Mouse (Mus musculus) layer of hippocampus, postnatal 10 days (tissue): Measurements from ENCODE around the gene Casc4. TPM values are rescaled to one million over a fixed set of nuclear protein-coding genes. Genes with fewer than 3 reads are reported as not detected.
"Not testable (repeated sequence)": the region's sequence is repeated elsewhere in the genome, so short reads cannot be mapped to it uniquely, and the experiment has no call there.

Experiments
- DNase-seq, 2 experiments: peaks; one replicate each; pipeline ENCODE4 v3.0.0; 2021; ENCODE audit warnings: low spot score in 2 of 2
- total RNA-seq, 2 experiments: library from RNA; stranded (reverse); gene quantifications; 2 replicates each; pipeline ENCODE4 v1.2.3; 2021

Casc4 gene
- total RNA-seq, 2 experiments from 2014 or later, result 132 to 156 TPM

DNA sequence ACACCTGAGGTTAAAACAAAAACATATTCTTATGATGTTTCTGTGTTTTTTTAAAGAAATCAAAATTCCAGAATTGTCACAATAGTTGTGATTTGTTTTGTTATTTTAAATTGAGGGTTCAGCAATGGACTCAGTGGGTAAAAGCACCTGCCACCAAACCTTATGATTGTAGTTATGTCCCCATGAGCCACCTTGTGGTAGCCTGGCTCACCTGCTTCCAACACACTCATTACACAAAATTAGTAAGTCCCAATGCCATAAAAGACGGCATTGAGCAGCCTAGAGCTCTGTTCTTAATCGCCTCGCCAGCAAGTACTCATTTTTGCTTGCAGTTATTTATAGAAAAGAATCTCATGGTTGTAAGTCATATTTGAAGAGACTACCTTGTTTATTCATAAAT is 43.2 kb downstream of the Casc4 start:
- no peak for DNase-seq

DNA sequence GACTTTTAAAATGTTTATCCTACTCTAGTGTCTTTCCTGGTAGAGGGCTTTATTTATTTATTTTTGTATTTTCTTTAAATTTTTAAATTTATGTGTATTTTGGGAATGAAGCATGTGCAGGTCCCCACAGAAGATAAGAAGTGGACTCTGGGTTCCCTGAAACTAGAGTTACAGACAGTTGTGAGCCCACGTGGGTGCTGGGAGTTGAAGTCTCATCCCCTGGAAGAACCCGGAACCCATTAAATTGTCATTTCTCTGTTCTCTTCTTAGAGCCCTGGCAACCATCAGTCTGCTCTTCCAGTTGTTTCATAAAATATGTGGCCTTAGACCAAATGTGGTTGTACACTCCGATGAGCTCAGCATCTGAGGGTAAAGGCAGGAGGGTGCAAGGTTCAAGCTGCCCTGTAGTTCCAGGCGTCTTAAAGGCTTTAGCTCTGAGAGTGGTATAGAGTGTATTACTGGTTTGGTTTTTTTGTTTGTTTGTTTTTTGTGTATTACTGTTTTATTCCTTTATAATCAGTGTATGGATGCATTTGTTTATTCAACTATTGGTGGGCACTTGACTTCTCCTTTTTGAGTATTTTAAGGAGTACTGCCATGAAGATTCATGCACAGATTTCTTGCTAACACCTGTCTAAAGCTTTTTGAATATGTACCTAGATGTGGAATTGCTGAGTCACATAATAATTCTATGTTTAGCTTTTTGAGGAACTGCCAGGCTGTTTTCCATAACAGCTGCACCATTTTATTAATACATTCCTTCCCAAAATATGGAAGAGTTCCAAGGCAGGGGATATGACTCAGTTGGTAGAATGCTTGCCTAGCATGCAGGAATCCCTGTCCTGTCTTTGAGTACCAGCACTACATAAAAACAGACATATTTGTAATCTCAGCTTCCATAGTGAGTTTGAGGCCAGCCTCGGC is 49.5 kb downstream of the Casc4 start:
- DNase-seq, result no peak

GRCm38 (mm10) chr2:121937624-121938023 is 70.9 kb downstream of the Casc4 start:
- DNase-seq, result not testable (repeated sequence)

DNA sequence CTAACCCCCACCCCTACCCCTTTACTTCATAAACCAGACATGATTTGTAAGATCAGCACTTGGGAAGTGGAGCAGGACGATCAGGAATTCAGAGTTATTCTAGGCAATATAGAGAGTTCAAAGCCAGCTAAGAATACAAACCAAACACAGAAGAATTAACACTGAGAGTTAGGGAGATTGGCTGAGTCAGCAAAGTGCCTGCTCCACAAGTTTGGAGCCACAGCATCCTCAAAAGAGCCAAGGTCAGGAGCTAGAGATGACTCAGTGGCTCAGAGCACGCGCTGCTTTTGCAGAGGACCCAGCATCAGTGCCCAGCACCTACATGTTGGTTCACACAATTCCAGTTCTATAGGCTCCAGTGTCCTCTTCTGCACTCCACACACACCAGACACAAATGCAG is 76.6 kb downstream of the Casc4 start:
- no peak for DNase-seq

- DNase-seq, result no peak
Observed at GRCm38 (mm10) chr2:121954971-121955656, 88.3 kb downstream of the Casc4 start.

GRCm38 (mm10) chr2:121955765-121956223 is 89.0 kb downstream of the Casc4 start, which contains the start of the genes Ctdspl2 and Mageb3:
TSS of gene Ctdspl2 (plus strand) at chr2:121956001.
TSS of gene Mageb3 (minus strand) at chr2:121956092.
- DNase-seq, result peak; percentile 93 to 96

- peak; percentile 94 to 97 for DNase-seq
Observed at GRCm38 (mm10) chr2:121956224-121957018, 89.7 kb downstream of the Casc4 start.

GRCm38 (mm10) chr2:121957216-121957792 is 90.5 kb downstream of the Casc4 start:
- DNase-seq, result no peak

Other genes with a start within 250 kb of the Casc4 start
- gene Frmd5, start 59.9 kb upstream of the Casc4 start, total RNA-seq, result 10 to 100 TPM; 36.9 to 38.8 TPM
- 10 to 100 TPM; 38.1 to 43.8 TPM for gene Ctdspl2, start 89.0 kb downstream of the Casc4 start, total RNA-seq
- under 1 TPM; 0.16 to 0.43 TPM for gene Mageb3, start 89.1 kb downstream of the Casc4 start, total RNA-seq
- gene Eif3j1, start 161.6 kb downstream of the Casc4 start, total RNA-seq, result 10 to 100 TPM; 22.7 TPM